Mouse (Mus musculus): ENCODE measurements around the gene Nrp2. TPM values are rescaled to one million over a fixed set of nuclear protein-coding genes. Genes with fewer than 3 reads are reported as not detected.

The Nrp2 gene
- polyA plus RNA-seq, 1 experiment from 2014 or later = 43.8 TPM

DNA sequence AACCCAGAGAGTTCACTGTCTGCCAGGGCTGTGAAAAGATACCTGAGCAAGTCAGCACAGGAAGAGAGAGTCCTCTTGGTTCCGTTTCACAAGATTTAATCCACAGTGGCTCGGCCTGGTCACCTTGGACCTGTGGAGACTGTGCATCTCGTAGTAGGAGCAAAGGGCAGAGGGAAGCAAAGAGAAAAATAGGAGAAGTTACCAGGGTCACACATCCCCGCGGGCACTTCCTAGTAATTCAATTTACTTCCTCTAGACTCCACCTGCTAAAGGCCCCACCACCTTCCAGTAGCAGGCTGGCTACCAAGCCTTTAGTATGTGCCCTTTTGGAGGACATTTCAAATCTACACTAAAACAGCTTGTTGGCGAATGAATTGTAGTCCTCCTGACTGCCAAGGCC is 11.9 kb upstream of the Nrp2 start:
- no peaks in the 10 kb centered on the region for H3K27me3 ChIP-seq
- no peak overlapping the region for H3K4me3 ChIP-seq
- H3K9ac ChIP-seq = no peak overlapping the region
- H3K27ac ChIP-seq = no peak overlapping the region
- H3K4me1 ChIP-seq = no peaks in the 10 kb centered on the region; the same call in 1 of the 2 replicates
- WGBS = 85% methylated on average over 6 of the region's 6 CpGs
- no peaks in the 10 kb centered on the region for H3K9me3 ChIP-seq (replicated peaks)
- no peak for ATAC-seq (ENCODE audit: low FRiP score)
- H3K4me2 ChIP-seq (replicated peaks) = no peak overlapping the region
- H3K36me3 ChIP-seq = no peaks in the 10 kb centered on the region

DNA sequence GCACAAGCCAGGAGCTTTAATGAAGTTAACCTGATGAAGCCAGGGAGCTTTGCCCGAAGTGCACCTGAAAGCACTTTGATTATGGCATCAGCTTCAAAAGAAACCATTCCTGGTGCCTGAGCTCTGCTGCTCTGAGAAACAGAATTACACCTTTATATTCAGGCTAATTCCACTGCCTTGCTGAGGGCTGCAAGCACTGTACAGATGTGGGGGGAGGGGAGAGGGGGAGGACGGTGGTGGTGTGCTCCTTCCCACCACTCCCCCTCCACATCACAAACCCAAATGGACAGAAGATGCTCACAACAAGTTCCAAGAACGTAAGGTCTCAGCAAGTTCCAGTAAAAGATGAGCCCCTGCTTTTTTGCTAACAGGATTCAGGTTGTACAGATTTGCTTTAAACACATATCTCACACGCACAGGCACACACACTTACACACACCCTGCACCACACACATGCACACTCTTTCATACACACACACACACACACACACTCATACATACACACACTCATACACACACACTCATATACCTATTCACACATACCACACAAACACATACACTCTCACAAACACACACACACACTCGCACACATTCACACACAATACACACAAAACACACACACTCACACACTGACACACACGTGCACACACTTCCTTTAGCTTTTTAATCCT is 6.6 kb upstream of the Nrp2 start:
- Histone ChIP-seq H3K27ac (no peak overlapping the region), H3K9ac (peak overlapping the region; percentile 27; the same call in 1 of the 2 replicates), H3K4me1 (peaks cover 8% of the 10 kb centered on the region), H3K9me3 (replicated peaks) (no peaks in the 10 kb centered on the region), H3K27me3 (no peaks in the 10 kb centered on the region), H3K36me3 (no peaks in the 10 kb centered on the region), H3K4me3 (no peak overlapping the region), H3K4me2 (replicated peaks) (peak overlapping the region; percentile 35)
- 61% methylated on average over 6 of the region's 6 CpGs for WGBS
- ATAC-seq (ENCODE audit: low FRiP score) = no peak; the same call in 1 of the 2 replicates

DNA sequence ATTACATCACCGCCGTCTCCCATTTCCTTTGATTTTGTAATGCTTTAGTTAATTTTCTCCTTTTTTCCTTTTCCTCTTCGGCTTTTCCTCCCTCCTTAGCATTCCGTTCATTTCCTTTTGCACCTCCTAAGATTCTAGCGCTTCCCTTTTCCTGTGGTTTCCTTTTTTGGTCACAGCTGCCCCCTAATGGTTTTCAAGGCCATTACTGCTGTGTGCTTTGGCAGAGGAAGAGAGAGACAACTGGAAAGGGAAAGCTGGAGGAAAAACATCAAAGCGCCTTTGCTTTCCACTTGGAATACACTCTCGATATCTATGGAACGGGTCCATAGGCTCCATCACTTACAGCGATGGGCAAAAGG is 6.1 kb upstream of the Nrp2 start:
- 28% methylated on average over 9 of the region's 9 CpGs for WGBS
- Histone ChIP-seq H3K4me2 (replicated peaks) (peak overlapping the region; percentile 35), H3K9ac (no peak overlapping the region), H3K36me3 (no peaks in the 10 kb centered on the region), H3K27me3 (0 out of 2 replicates have a peak, but pooled peaks cover 3% of the 10 kb centered on the region), H3K4me3 (no peak overlapping the region), H3K9me3 (replicated peaks) (no peaks in the 10 kb centered on the region), H3K27ac (no peak overlapping the region), H3K4me1 (peaks cover 9% of the 10 kb centered on the region)
- ATAC-seq (ENCODE audit: low FRiP score) = no peak

DNA sequence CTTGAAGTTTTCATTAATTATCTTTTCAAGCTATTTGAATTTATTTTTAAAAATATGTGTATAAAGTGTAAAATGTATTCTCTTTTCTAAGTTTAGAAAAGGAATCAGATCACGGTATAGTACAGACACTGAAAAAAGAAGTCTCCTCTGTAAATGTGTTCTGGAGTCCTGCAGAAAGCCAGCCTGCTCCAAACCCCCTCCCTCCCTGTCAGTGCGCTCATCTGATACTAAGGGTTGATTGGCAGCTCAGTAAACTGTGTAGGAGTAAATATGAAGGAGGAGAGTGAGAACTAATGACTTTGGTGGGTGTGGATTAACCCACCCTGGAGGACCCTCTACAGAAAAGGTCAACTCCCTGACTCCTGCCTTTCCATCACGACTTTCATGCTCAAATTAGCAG is 5.7 kb upstream of the Nrp2 start:
- H3K9me3 ChIP-seq (replicated peaks) = no peaks in the 10 kb centered on the region
- no peak overlapping the region for H3K27ac ChIP-seq
- no peak overlapping the region for H3K9ac ChIP-seq
- H3K4me2 ChIP-seq (replicated peaks) = no peak overlapping the region
- H3K4me3 ChIP-seq = no peak overlapping the region
- no peak; the same call in 1 of the 2 replicates for ATAC-seq (ENCODE audit: low FRiP score)
- WGBS = 49% methylated on average over 3 of the region's 3 CpGs
- H3K4me1 ChIP-seq = peaks cover 9% of the 10 kb centered on the region
- no peaks in the 10 kb centered on the region for H3K36me3 ChIP-seq
- H3K27me3 ChIP-seq = 0 out of 2 replicates have a peak, but pooled peaks cover 7% of the 10 kb centered on the region

DNA sequence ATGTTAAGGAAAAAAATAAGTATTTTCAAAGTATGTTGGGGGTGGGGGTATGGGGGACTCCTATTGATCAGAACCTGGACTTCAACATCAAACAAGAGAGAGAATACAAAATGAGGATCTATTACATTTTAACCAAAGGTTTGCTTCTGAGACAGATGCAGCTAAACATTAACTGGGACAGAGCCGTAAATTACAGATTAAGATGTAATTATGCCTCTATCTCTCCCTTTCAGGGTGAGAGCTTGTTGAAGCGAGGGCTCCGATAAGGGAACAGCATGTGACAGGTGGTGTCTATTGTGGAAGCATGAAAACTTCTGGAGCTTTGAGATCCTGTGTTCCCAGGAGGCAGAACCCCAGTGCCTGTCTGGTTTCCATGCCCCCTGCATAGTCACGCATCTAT is 3.3 kb upstream of the Nrp2 start:
- H3K36me3 ChIP-seq = no peaks in the 10 kb centered on the region
- H3K4me2 ChIP-seq (replicated peaks) = no peak overlapping the region
- H3K4me3 ChIP-seq = no peak overlapping the region
- WGBS = 53% methylated on average over 4 of the region's 4 CpGs
- no peak overlapping the region for H3K27ac ChIP-seq
- peaks cover 10% of the 10 kb centered on the region for H3K4me1 ChIP-seq
- H3K9me3 ChIP-seq (replicated peaks) = no peaks in the 10 kb centered on the region
- peaks cover 10% of the 10 kb centered on the region; the same call in 1 of the 2 replicates for H3K27me3 ChIP-seq
- no peak for ATAC-seq (ENCODE audit: low FRiP score)
- H3K9ac ChIP-seq = no peak overlapping the region

DNA sequence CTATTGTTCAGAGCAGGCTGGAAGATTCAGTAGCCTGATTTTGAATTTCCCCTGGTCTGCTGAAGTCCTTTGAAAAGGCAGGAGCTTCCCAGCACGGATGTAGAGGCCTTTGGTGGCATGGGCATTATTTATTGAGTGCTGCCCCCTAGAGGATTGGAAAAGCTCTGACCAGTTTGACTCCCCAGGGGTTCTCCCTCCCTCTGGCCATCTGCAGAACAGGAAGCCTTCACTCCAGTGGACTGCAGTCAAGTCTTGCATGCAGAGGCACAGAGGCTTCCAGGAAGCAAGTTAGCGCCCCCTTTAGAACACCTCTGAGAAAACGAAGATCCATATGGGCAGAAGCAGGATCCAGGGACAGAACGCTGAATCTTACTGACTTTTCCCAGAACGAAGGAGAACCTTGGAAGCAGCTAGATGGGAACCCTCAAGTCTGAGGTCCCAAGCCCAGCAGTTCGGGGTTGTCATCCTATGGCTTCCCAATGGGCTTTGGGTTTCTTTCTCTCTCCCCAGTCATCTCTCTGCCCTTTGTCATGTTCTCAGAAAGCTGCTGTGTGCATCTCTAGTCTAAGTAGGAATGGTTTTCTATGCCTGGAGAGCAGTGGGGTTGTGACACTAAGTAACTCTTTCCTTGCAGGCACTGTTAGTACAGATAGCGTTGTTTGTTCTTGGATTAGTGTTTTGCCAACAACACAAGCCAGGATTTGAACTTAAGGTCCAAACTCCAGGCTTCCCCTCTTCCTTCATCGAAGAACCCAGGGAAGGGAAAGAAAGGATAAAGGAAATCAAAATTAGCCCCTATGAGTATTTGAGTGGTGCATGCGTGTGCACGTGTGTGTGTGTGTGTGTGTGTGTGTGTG is 1.8 kb upstream of the Nrp2 start:
- no peak for ATAC-seq (ENCODE audit: low FRiP score)
- Histone ChIP-seq H3K27me3 (peaks cover 22% of the 10 kb centered on the region), H3K27ac (no peak overlapping the region), H3K4me1 (peaks cover 20% of the 10 kb centered on the region), H3K9ac (no peak overlapping the region), H3K4me3 (no peak overlapping the region), H3K4me2 (replicated peaks) (no peak overlapping the region), H3K9me3 (replicated peaks) (no peaks in the 10 kb centered on the region), H3K36me3 (no peaks in the 10 kb centered on the region)
- WGBS = 37% methylated on average over 10 of the region's 10 CpGs

DNA sequence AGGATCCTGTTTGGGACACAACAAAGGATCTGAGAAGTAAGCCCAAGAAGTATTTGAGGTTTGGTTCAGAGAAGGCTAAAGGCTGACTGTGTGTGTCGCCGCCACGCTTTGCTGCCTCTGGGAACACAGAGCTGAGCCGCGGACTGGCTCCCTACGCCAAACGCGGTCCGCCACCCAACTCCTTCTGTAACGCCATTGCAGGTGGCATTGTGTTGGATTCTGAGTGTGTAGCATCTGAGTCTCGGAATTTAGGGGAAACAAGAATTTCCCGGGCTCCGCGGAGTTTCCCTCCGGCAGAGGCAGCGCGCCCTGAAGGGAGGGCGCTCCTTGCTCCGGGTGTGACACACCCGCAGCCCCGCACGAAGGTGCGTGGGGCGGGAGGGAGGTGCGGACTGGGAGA is 342 bp upstream of the Nrp2 start:
- H3K36me3 ChIP-seq = no peaks in the 10 kb centered on the region
- peak overlapping the region; percentile 61 for H3K4me3 ChIP-seq
- H3K27ac ChIP-seq = peak overlapping the region; percentile 89
- peaks cover 27% of the 10 kb centered on the region for H3K4me1 ChIP-seq
- H3K9me3 ChIP-seq (replicated peaks) = no peaks in the 10 kb centered on the region
- peak; percentile 33 for ATAC-seq (ENCODE audit: low FRiP score)
- peak overlapping the region; percentile 95 for H3K4me2 ChIP-seq (replicated peaks)
- peaks cover 25% of the 10 kb centered on the region for H3K27me3 ChIP-seq
- WGBS = under 1% methylated on average over 25 of the region's 25 CpGs
- peak overlapping the region; percentile 82 for H3K9ac ChIP-seq

DNA sequence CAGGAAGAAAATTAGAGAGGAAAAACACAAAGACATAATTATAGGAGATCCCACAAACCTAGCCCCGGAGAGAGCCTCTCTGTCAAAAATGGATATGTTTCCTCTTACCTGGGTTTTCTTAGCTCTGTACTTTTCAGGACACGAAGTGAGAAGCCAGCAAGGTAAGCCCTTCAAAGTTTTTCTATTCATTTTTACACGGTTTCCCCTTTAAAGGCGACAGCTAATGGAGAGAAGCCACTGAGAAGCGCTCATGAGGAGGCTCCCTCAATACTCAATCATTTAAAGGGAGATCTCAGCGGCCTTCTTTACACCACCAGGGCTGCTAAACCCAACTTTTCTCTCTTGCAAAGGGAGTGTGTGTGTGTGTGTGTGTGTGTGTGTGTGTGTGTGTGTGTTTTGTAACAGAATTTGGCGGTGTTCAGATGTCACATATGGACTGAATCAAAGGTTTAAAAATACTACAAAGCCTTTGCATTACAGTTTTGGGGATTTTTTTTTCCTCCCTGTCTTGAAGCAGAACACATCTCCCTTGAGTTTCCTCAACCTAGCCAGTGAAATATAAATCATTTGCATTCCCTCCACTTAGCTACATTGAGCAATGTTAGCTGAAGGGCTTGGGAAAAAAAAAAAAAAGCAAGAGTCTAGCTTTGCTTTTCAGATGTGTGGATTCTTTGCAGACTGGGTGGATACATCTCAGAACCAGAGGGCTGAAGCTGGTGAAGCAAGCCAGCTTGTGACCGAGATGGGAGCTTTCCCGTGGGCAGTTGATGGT is 1.2 kb downstream of the Nrp2 start:
- peaks cover 38% of the 10 kb centered on the region for H3K4me1 ChIP-seq
- no peaks in the 10 kb centered on the region for H3K9me3 ChIP-seq (replicated peaks)
- H3K27ac ChIP-seq = peak overlapping the region; percentile 89
- no peak for ATAC-seq (ENCODE audit: low FRiP score)
- H3K27me3 ChIP-seq = peaks cover 40% of the 10 kb centered on the region
- H3K4me3 ChIP-seq = peak overlapping the region; percentile 61
- H3K4me2 ChIP-seq (replicated peaks) = peak overlapping the region; percentile 95
- no peaks in the 10 kb centered on the region for H3K36me3 ChIP-seq
- peak overlapping the region; percentile 82 for H3K9ac ChIP-seq
- WGBS = under 1% methylated on average over 9 of the region's 9 CpGs

DNA sequence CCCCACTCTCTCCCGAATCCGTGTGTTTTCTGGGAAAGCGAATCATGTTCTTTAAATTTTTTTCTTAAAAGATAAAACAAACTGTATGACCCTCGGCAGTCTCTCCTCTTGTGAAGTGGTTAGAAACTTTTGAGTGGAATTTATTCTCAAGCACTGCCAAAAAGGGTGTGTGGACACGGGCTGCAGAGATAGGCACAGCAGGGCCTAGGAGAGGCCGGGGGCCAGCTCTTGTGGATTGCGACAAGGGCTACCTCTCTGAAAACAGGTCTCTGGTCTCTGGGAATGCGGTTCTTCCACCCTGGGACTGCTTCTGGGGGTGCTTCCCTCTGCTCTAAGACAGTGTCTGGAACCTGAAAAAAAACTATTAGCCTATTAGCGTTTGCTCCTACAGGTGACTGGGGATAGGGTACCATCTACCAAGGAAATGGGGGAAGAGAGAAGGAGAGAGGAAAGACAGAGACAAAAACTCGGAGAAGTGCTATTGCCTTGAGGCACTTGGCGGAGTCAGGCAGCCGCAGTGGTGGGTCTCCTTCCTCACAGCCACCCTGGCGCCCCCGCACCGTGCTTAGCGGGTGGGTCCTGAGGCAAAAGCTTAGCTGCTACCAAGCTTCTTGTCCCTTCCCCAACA is 1.9 kb downstream of the Nrp2 start:
- 2% methylated on average over 16 of the region's 16 CpGs for WGBS
- H3K27me3 ChIP-seq = peaks cover 41% of the 10 kb centered on the region
- peak overlapping the region; percentile 95 for H3K4me2 ChIP-seq (replicated peaks)
- no peak for ATAC-seq (ENCODE audit: low FRiP score)
- H3K27ac ChIP-seq = peak overlapping the region; percentile 89; the same call in 1 of the 2 replicates
- H3K36me3 ChIP-seq = no peaks in the 10 kb centered on the region
- peaks cover 45% of the 10 kb centered on the region for H3K4me1 ChIP-seq
- peak overlapping the region; percentile 61 for H3K4me3 ChIP-seq
- H3K9me3 ChIP-seq (replicated peaks) = no peaks in the 10 kb centered on the region
- peak overlapping the region; percentile 82 for H3K9ac ChIP-seq

DNA sequence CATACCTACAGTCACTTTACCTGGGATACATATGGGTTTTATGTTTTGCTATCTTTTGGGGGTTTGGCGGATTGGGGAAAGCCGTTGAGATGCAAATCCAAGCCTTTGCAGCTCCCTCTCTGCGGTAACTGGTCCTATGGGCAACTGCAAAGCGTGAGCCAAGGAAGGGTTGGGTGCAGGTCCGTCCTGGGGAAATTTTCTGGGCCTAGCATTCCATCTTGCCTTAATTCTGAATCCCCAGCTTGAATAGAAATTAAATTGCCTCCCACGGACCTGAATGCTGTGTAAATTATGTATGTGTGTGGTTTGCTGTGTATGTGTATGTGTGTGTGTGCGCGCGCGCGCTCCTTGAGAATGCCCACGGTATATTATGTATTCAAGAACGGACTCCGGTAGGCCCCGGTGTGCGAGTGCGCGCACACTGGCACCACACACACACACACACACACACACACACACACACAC is 2.5 kb downstream of the Nrp2 start:
- H3K27ac ChIP-seq = peak overlapping the region; percentile 89; the same call in 1 of the 2 replicates

DNA sequence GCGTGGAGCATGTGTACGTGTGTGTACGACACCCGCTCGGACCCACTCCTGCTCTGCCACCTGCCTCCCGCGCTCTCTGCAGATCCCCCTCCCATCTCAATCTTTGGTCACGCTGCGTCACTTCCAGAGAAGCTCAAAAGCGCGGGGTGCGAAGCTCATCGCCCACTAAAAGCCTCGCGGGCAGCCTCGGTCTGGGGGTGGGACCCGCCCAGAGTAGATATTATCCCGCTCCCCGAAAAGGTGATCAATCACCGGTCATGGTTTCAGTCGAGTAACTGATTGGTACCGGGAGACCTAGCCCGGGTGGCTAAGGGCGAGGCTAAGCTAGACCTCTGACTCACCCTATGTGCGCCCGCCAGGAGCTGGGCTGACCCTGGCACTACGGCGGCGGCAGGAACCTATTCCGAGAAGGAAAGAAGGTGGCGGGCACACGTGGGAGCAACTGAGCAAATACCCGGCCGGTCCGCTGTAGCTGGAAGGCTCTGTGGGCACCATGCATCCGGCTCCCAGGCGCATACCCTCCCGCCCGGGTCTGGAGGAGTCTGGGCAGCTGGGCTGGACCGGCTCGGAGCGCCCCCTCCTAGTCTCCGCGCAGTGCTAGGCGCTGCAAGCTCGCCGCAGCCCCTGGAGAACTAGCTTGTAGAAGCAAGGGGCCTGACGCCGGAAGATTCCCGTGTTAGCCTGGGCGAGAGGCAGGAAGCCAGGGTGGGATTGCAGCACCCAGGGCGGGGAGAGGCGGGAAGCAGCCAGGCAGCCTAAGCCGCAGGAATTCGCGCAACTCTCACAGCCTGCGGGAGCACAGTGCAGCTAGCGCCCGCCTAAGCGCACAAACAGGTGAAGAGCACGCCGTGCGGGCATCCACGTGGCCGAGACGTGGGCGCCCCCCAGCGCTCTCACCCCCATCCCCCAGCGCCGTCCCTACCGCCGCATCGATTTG is 3.3 kb downstream of the Nrp2 start:
- H3K27ac ChIP-seq = peak overlapping the region; percentile 89
- no peaks in the 10 kb centered on the region for H3K9me3 ChIP-seq (replicated peaks)
- H3K4me3 ChIP-seq = peak overlapping the region; percentile 61
- ATAC-seq (ENCODE audit: low FRiP score) = peak; percentile 49
- H3K9ac ChIP-seq = peak overlapping the region; percentile 82
- H3K36me3 ChIP-seq = no peaks in the 10 kb centered on the region
- peaks cover 47% of the 10 kb centered on the region for H3K27me3 ChIP-seq
- peak overlapping the region; percentile 95 for H3K4me2 ChIP-seq (replicated peaks)
- under 1% methylated on average over 73 of the region's 73 CpGs for WGBS
- H3K4me1 ChIP-seq = peaks cover 48% of the 10 kb centered on the region

More for the DNA sequence above, 2.5 kb downstream of the Nrp2 start:
- no peaks in the 10 kb centered on the region for H3K36me3 ChIP-seq
- no peak for ATAC-seq (ENCODE audit: low FRiP score)
- WGBS = under 1% methylated on average over 18 of the region's 18 CpGs
- H3K4me1 ChIP-seq = peaks cover 50% of the 10 kb centered on the region
- H3K9me3 ChIP-seq (replicated peaks) = no peaks in the 10 kb centered on the region
- peak overlapping the region; percentile 82 for H3K9ac ChIP-seq
- peaks cover 47% of the 10 kb centered on the region for H3K27me3 ChIP-seq
- peak overlapping the region; percentile 95 for H3K4me2 ChIP-seq (replicated peaks)
- peak overlapping the region; percentile 61 for H3K4me3 ChIP-seq
